Mouse (Mus musculus) thymus, adult 2 months (tissue): ENCODE measurements around the gene Fut11.

Source experiments
- CTCF ChIP-seq: fragments of 200-500 bp; IDR thresholded peaks from 2 replicates; pipeline ENCODE4 v1.5.1; 2012; ENCODE audit warnings: mild to moderate bottlenecking, control low read depth, low read length, moderate library complexity, borderline replicate concordance; ENCODE audit not compliant: control insufficient read depth, poor library complexity, insufficient read depth; ENCODE audit errors: extremely low read depth
- POLR2A ChIP-seq: fragments of 200-500 bp; IDR thresholded peaks from 2 replicates; pipeline ENCODE4 v1.6.1; 2012; ENCODE audit warnings: mild to moderate bottlenecking, low read length, control low read depth, moderate library complexity; ENCODE audit not compliant: control insufficient read depth, poor library complexity, insufficient read depth; ENCODE audit errors: extremely low read depth

- TF ChIP-seq POLR2A (no peak), CTCF (no peak)
Measured at GRCm38 (mm10) chr14:20741301-20741700, 46.5 kb downstream of the Fut11 start.
